Mouse (Mus musculus): ENCODE data around the gene Mok. TPM values are rescaled to one million over a fixed set of nuclear protein-coding genes. Genes with fewer than 3 reads are reported as not detected.
"Not testable (repeated sequence)": the region's sequence is repeated elsewhere in the genome, so short reads cannot be mapped to it uniquely, and the experiment has no call there.

Mok gene
- polyA plus RNA-seq, 1 experiment: 5.4 TPM

GRCm38 (mm10) chr12:110865989-110866388 is 25.2 kb upstream of the Mok start:
- Histone ChIP-seq H3K4me3 (ENCODE audit: insufficient read depth, low read length) (no peak overlapping the region), H3K4me1 (ENCODE audit: control insufficient read depth, insufficient read depth, low read length) (no peaks in the 10 kb centered on the region), H3K27ac (ENCODE audit: insufficient read depth, low read depth, low read length) (no peak overlapping the region)
- no peak for TF ChIP-seq POLR2A (IDR thresholded peaks at IDR 0.05; ENCODE audit: borderline replicate concordance, low read depth, low read length)
- no peak for TF ChIP-seq CTCF (IDR thresholded peaks at IDR 0.05; ENCODE audit: low read depth, low read length)

- TF ChIP-seq CTCF (IDR thresholded peaks at IDR 0.05; ENCODE audit: low read depth, low read length): no peak
- no peak for TF ChIP-seq POLR2A (IDR thresholded peaks at IDR 0.05; ENCODE audit: borderline replicate concordance, low read depth, low read length)
- Histone ChIP-seq H3K4me1 (ENCODE audit: control insufficient read depth, insufficient read depth, low read length) (no peaks in the 10 kb centered on the region), H3K4me3 (ENCODE audit: insufficient read depth, low read length) (no peak overlapping the region), H3K27ac (ENCODE audit: insufficient read depth, low read depth, low read length) (no peak overlapping the region)
These were observed 24.8 kb upstream of the Mok start for GRCm38 (mm10) chr12:110865571-110865970.

GRCm38 (mm10) chr12:110864008-110864407 is 23.3 kb upstream of the Mok start:
- TF ChIP-seq CTCF (IDR thresholded peaks at IDR 0.05; ENCODE audit: low read depth, low read length) (no peak), POLR2A (IDR thresholded peaks at IDR 0.05; ENCODE audit: borderline replicate concordance, low read depth, low read length) (no peak)
- no peak overlapping the region for H3K4me3 ChIP-seq (ENCODE audit: insufficient read depth, low read length)
- H3K4me1 ChIP-seq (ENCODE audit: control insufficient read depth, insufficient read depth, low read length): no peaks in the 10 kb centered on the region
- no peak overlapping the region for H3K27ac ChIP-seq (ENCODE audit: insufficient read depth, low read depth, low read length)

GRCm38 (mm10) chr12:110861256-110861655 is 20.5 kb upstream of the Mok start:
- H3K4me1 ChIP-seq (ENCODE audit: control insufficient read depth, insufficient read depth, low read length): peaks cover 3% of the 10 kb centered on the region; the same call in 1 of the 2 replicates
- H3K4me3 ChIP-seq (ENCODE audit: insufficient read depth, low read length): no peak overlapping the region
- H3K27ac ChIP-seq (ENCODE audit: insufficient read depth, low read depth, low read length): no peak overlapping the region
- TF ChIP-seq CTCF (IDR thresholded peaks at IDR 0.05; ENCODE audit: low read depth, low read length): no peak
- TF ChIP-seq POLR2A (IDR thresholded peaks at IDR 0.05; ENCODE audit: borderline replicate concordance, low read depth, low read length): no peak

GRCm38 (mm10) chr12:110860293-110860692 is 19.6 kb upstream of the Mok start:
- Histone ChIP-seq H3K4me1 (ENCODE audit: control insufficient read depth, insufficient read depth, low read length) (peaks cover 5% of the 10 kb centered on the region), H3K4me3 (ENCODE audit: insufficient read depth, low read length) (no peak overlapping the region), H3K27ac (ENCODE audit: insufficient read depth, low read depth, low read length) (no peak overlapping the region)
- TF ChIP-seq POLR2A (IDR thresholded peaks at IDR 0.05; ENCODE audit: borderline replicate concordance, low read depth, low read length) (no peak), CTCF (IDR thresholded peaks at IDR 0.05; ENCODE audit: low read depth, low read length) (no peak)

- peaks cover 14% of the 10 kb centered on the region for H3K4me1 ChIP-seq (ENCODE audit: control insufficient read depth, insufficient read depth, low read length)
- not testable (repeated sequence) for H3K27ac ChIP-seq (ENCODE audit: insufficient read depth, low read depth, low read length); H3K4me3 ChIP-seq (ENCODE audit: insufficient read depth, low read length)
These were observed 17.9 kb upstream of the Mok start for GRCm38 (mm10) chr12:110858681-110859080.

DNA sequence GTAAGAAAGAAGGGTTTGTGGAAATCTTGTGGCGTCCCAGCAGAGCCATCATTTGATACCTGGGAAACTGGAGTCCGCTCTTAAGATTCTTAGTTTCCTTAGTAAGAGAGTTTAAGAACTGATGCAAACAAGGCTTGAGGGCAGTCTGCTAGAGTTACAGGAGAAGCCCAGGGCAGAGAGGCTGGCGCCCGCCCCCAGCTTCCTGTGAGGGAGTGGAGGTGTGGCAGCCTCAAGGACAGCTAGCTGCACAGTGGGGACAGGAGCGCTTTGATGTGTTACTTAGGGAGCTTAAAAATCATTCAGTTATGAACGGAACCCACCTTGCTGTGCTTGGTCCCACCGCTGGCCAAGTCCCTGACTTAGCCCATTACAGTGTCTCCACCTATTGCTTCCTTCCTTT is 16.5 kb upstream of the Mok start:
- H3K4me1 ChIP-seq (ENCODE audit: control insufficient read depth, insufficient read depth, low read length): peaks cover 21% of the 10 kb centered on the region
- no peak overlapping the region for H3K4me3 ChIP-seq (ENCODE audit: insufficient read depth, low read length)
- TF ChIP-seq POLR2A (IDR thresholded peaks at IDR 0.05; ENCODE audit: borderline replicate concordance, low read depth, low read length) (no peak), CTCF (IDR thresholded peaks at IDR 0.05; ENCODE audit: low read depth, low read length) (no peak)
- no peak overlapping the region for H3K27ac ChIP-seq (ENCODE audit: insufficient read depth, low read depth, low read length)

DNA sequence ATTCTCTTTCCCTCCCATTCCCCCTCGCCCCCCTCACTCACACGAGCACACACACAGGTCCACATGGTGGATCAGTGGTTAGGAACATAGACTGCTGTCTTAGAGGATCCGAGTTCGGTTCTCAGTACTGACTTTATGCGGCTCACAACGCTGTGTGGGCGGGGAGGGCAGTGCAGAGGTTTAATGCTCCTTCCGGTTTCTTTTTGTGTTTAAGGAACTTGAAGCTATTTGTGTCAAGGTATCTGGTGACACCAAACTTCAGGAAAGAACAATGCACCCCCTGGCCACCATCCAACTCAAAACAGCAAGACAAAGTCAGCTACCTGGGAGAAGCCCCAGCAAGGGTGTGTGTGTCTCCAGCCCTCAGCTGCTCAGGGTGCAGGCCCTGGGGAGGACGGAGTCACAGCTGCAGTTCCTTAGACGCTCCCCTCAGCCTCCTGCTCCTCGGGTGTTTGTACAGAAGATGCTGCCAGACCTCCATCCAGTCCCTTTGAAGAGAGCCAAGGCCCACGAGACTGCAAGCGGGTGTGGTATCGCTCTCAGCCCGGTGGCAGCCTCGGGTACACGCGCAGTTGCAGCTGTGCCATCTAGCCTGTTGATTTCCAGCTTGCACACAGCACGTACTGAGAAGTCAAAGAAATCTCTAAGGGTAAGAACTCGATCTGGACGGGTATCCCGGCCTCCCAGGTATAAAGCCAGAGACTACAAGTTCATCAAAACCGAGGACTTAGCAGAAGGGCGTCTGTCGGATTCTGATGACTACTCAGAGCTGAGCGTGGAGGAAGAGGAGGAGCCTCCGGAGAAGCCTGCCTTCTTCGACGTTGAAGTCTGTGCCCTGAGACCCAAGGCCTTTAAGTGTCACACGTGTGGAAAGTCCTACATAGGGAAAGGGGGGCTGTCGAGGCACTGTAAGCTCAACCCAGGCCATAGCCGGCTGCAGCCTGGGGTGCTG is 14.3 kb upstream of the Mok start:
- peak overlapping the region; percentile 22; the same call in 1 of the 2 replicates for H3K27ac ChIP-seq (ENCODE audit: insufficient read depth, low read depth, low read length)
- H3K4me1 ChIP-seq (ENCODE audit: control insufficient read depth, insufficient read depth, low read length): peaks cover 32% of the 10 kb centered on the region
- no peak; the same call in 1 of the 2 replicates for TF ChIP-seq CTCF (IDR thresholded peaks at IDR 0.05; ENCODE audit: low read depth, low read length)
- TF ChIP-seq POLR2A (IDR thresholded peaks at IDR 0.05; ENCODE audit: borderline replicate concordance, low read depth, low read length): no peak
- H3K4me3 ChIP-seq (ENCODE audit: insufficient read depth, low read length): no peak overlapping the region

DNA sequence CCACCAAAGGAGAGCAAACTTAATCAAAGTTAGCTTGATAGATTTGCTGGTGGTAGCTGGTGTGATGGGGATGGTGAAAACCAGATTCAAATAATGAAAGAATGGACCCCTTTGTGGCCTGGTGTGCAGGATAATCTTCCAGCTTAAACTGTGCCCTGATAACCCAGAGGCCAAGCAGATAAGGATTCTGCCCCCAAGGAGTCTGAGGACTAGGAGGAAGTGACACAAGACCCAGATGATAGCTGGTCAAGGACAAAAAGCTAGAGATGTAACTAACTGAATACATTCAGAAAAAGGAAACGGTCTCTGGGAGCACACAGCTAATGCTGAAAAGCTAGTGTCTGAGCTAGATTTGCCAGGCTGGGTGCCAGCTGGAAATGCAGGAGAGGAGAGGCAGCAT is 11.2 kb upstream of the Mok start:
- H3K4me1 ChIP-seq (ENCODE audit: control insufficient read depth, insufficient read depth, low read length): peaks cover 29% of the 10 kb centered on the region
- H3K4me3 ChIP-seq (ENCODE audit: insufficient read depth, low read length): peak overlapping the region; percentile 68; the same call in 1 of the 2 replicates
- H3K27ac ChIP-seq (ENCODE audit: insufficient read depth, low read depth, low read length): 0 out of 2 replicates have a peak overlapping the region, but pooled peaks have one; percentile 7
- TF ChIP-seq CTCF (IDR thresholded peaks at IDR 0.05; ENCODE audit: low read depth, low read length): no peak
- no peak for TF ChIP-seq POLR2A (IDR thresholded peaks at IDR 0.05; ENCODE audit: borderline replicate concordance, low read depth, low read length)

DNA sequence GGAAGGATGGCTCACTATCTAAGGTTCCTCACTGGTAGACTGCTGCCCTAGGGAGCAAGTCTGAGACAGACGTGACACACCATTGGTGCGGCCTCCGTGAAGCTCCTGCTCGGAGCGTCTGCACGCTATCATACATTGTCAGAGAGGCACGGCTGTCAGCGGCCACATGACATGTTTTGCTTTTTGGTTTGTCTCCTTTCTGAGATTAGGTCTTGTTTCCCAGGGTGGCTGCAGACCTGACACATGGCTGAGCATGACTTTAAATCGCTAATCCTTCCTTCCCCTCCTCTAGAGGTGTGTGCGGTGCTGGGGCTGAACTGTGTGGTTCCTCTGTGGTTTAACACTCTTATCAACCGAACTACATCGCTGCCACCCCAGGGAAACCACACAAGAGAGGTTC is 10.7 kb upstream of the Mok start:
- TF ChIP-seq POLR2A (IDR thresholded peaks at IDR 0.05; ENCODE audit: borderline replicate concordance, low read depth, low read length): no peak
- TF ChIP-seq CTCF (IDR thresholded peaks at IDR 0.05; ENCODE audit: low read depth, low read length): no peak
- H3K4me3 ChIP-seq (ENCODE audit: insufficient read depth, low read length): peak overlapping the region; percentile 68
- H3K4me1 ChIP-seq (ENCODE audit: control insufficient read depth, insufficient read depth, low read length): peaks cover 29% of the 10 kb centered on the region
- no peak overlapping the region for H3K27ac ChIP-seq (ENCODE audit: insufficient read depth, low read depth, low read length)

Measured in bone marrow macrophage, adult 2 months (primary cell).